Comparison of ENCODE assay signal across 8 mouse cellular contexts in the genomic region with DNA sequence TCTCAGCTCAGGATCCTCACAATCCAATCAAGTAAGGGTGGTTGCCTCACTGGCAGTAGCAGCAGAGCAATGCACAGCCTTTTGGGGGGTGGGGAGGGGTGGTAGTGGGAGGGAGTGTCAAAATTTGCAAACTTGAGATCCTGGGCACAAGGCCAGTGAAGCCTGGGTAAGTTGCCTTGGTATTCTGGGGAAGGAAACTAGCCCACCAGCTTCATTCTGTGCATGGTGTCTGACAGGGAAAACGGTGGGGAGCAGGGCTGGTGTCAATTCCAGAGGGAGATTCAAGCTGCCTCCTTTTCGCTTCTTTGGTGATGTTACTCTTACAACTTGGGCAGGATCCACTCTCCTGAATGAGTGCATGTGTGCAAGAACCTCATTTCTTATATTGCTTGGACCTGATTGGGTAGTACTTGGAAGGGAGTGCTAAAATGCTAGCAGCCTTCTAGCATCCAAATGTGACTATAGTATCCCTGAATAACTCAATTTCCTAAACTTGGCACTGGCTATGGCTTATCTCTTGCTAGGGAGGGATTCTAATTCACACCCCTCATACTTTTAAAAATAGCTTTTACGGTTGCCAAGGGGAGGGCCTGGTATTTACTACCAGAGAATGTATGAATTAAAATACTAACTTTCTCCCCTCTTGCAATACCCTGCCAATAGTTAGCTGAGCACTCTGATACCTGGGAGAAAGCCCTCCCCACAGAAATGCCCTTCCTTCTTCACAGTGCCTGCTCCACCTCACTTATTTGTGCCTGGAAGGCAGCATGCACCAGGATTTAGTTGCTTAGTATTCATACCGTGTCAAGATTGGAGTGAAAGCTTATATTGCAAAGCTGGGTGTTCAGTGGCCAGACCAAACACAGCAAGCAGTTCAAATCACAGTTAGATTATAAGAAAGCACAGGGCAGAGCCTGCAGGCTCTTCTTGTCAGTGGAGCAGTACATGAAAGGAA. TPM values are rescaled to one million over a fixed set of nuclear protein-coding genes. Genes with fewer than 3 reads are reported as not detected.
DNase-seq lines count a peak whose midpoint lies in the region; ATAC-seq and TF ChIP-seq lines count a peak whose summit lies in the region.
"Had no signal": no experiment of that assay in that cellular context is flagged by ENCODE, and none has a peak within 500 bp of the region (broad histone marks: within the 10 kb centered on the region; RNA-seq: fewer than 3 reads in every experiment).

No protein-coding gene starts in this region.

- H3K27me3 ChIP-seq in limb, embryonic 13.5 days, result no peaks in the 10 kb centered on the region
- no peaks in the 10 kb centered on the region for H3K27me3 ChIP-seq in stomach, embryonic 16.5 days (ENCODE audit: control insufficient read depth, insufficient read depth, low read length)
- no peaks in the 10 kb centered on the region for H3K27me3 ChIP-seq in intestine, embryonic 15.5 days (replicated peaks)
- H3K27me3 ChIP-seq: limb, embryonic 12.5 days had no signal

- WGBS in limb, embryonic 13.5 days, result 41% methylated on average over 4 of the region's 4 CpGs
- WGBS in stomach, embryonic 16.5 days, result 36% methylated on average over 4 of the region's 4 CpGs
- 35% methylated on average over 4 of the region's 4 CpGs for WGBS in intestine, embryonic 15.5 days

- intact Hi-C loops in heart, postnatal 10 days (cut with DNase I), result no loop called here

- no peak for TF ChIP-seq POLR2A in brain, embryonic 14.5 days (IDR thresholded peaks at IDR 0.05; ENCODE audit: borderline replicate concordance, extremely low read depth, insufficient read depth, insufficient read length, poor library complexity, severe bottlenecking)

- peaks cover 25% of the 10 kb centered on the region for H3K4me1 ChIP-seq in limb, embryonic 13.5 days
- peaks cover 16% of the 10 kb centered on the region for H3K4me1 ChIP-seq in stomach, embryonic 16.5 days (ENCODE audit: control insufficient read depth, insufficient read depth, low read length)
- H3K4me1 ChIP-seq in intestine, embryonic 15.5 days (replicated peaks), result peaks cover 16% of the 10 kb centered on the region

- ATAC-seq in limb, embryonic 13.5 days (ENCODE audit: low FRiP score, low read depth), result peak; percentile 24; the same call in 1 of the 2 replicates
- ATAC-seq in stomach, embryonic 16.5 days (ENCODE audit: insufficient read depth, low FRiP score), result peak; percentile 58; the same call in 1 of the 2 replicates
- no peak for ATAC-seq in intestine, embryonic 15.5 days

- H3K9me3 ChIP-seq in limb, embryonic 13.5 days, result no peaks in the 10 kb centered on the region
- H3K9me3 ChIP-seq in stomach, embryonic 16.5 days (replicated peaks; ENCODE audit: control insufficient read depth, low read length), result no peaks in the 10 kb centered on the region
- no peaks in the 10 kb centered on the region for H3K9me3 ChIP-seq in intestine, embryonic 15.5 days
- H3K9me3 ChIP-seq: limb, embryonic 12.5 days had no signal

- no peaks in the 10 kb centered on the region; the same call in 1 of the 2 replicates for H3K36me3 ChIP-seq in limb, embryonic 13.5 days
- no peaks in the 10 kb centered on the region for H3K36me3 ChIP-seq in stomach, embryonic 16.5 days (ENCODE audit: control insufficient read depth, insufficient read depth, low read length)
- H3K36me3 ChIP-seq in intestine, embryonic 15.5 days, result no peaks in the 10 kb centered on the region
- H3K36me3 ChIP-seq: limb, embryonic 12.5 days had no signal

- no peak overlapping the region for H3K4me2 ChIP-seq in limb, embryonic 13.5 days (replicated peaks)
- no peak overlapping the region for H3K4me2 ChIP-seq in stomach, embryonic 16.5 days (ENCODE audit: low read depth, low read length)
- H3K4me2 ChIP-seq in intestine, embryonic 15.5 days (replicated peaks), result no peak overlapping the region
- H3K4me2 ChIP-seq: limb, embryonic 12.5 days had no signal

- no peak overlapping the region for H3K4me3 ChIP-seq in limb, embryonic 13.5 days
- H3K4me3 ChIP-seq in stomach, embryonic 16.5 days (replicated peaks; ENCODE audit: low read length), result no peak overlapping the region
- H3K4me3 ChIP-seq in intestine, embryonic 15.5 days (replicated peaks), result no peak overlapping the region
- H3K4me3 ChIP-seq: limb, embryonic 12.5 days had no signal

- DNase-seq in MN1 (ENCODE audit: low spot score), result peak; percentile 18
- peak; percentile 92 for DNase-seq in brain, embryonic 14.5 days (ENCODE audit: low read depth)
- peak; percentile 50 to 55 for DNase-seq in heart, postnatal 10 days
- DNase-seq in testis, postnatal 10 days (ENCODE audit: low spot score), result no peak

- H3K27ac ChIP-seq in limb, embryonic 13.5 days, result no peak overlapping the region; the same call in 1 of the 2 replicates
- peak overlapping the region; percentile 18; the same call in 1 of the 2 replicates for H3K27ac ChIP-seq in stomach, embryonic 16.5 days (ENCODE audit: low read length)
- H3K27ac ChIP-seq in intestine, embryonic 15.5 days, result no peak overlapping the region
- H3K27ac ChIP-seq: limb, embryonic 12.5 days had no signal

- TF ChIP-seq CTCF in brain, embryonic 14.5 days (IDR thresholded peaks at IDR 0.05; ENCODE audit: borderline replicate concordance, extremely low read depth, insufficient read depth, insufficient read length), result no peak

- H3K9ac ChIP-seq in limb, embryonic 13.5 days, result no peak overlapping the region
- no peak overlapping the region for H3K9ac ChIP-seq in stomach, embryonic 16.5 days (ENCODE audit: low read length)
- no peak overlapping the region for H3K9ac ChIP-seq in intestine, embryonic 15.5 days
- H3K9ac ChIP-seq: limb, embryonic 12.5 days had no signal

RNA-seq across cellular contexts. Expression of gene Nrp1, which starts 57.6 kb away (rescaled TPM):
- polyA plus RNA-seq in brain, embryonic 14.5 days (2012; rRNA removed), result 30.7 and 36.2 TPM in 2 replicates
- 100 to 1,000 TPM; 137 to 189 TPM for total RNA-seq in heart, postnatal 10 days (2021)
- polyA plus RNA-seq in limb, embryonic 13.5 days (2015; fragmentation: Nextera tagmentation; extraction: Ambion mirVana), result 69.2 and 71.4 TPM in 2 replicates
- polyA plus RNA-seq in stomach, embryonic 16.5 days (2015; fragmentation: Nextera tagmentation; extraction: Ambion mirVana), result 68.5 and 71.3 TPM in 2 replicates
- 60.7 and 62.7 TPM in 2 replicates for polyA plus RNA-seq in intestine, embryonic 15.5 days (2015; fragmentation: Nextera tagmentation; extraction: Ambion mirVana)
